Mouse (Mus musculus): ENCODE measurements around the gene Mslnl.
A peak's percentile ranks its signal among the peaks of the same experiment; 100 is the strongest.

Gene Mslnl

GRCm38 (mm10) chr17:25744311-25744710 is 8.5 kb downstream of the Mslnl start:
- DNase-seq (ENCODE audit: low read depth), result no peak

DNA sequence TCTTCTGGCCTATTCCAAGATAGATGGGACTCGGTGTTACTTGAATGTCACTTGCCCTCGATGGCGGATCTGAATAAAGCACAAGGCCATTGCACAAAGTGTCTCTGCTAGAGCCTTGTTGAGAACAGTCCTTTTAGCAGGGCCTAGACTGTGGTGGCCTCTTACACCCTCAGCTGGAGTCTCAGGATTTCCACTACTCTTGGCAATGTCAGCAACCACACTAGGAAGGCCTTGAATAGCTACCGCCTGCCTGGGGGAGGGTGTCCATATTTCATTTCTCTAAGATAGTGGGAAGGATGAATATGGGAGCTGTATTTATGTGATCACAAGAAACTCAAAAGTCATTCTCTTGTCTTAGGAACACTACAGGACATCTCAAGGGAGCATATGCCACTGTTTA is 12.4 kb downstream of the Mslnl start:
- DNase-seq (ENCODE audit: low read depth), result no peak

GRCm38 (mm10) chr17:25749314-25749713 is 13.5 kb downstream of the Mslnl start:
- DNase-seq (ENCODE audit: low read depth), result no peak

GRCm38 (mm10) chr17:25751446-25751845 is 15.6 kb downstream of the Mslnl start:
- DNase-seq (ENCODE audit: low read depth), result no peak

GRCm38 (mm10) chr17:25754241-25754640 is 18.4 kb downstream of the Mslnl start, which contains the start of gene Msln:
Gene Msln (minus strand): TSS chr17:25754378.
- no peak for DNase-seq (ENCODE audit: low read depth)

DNA sequence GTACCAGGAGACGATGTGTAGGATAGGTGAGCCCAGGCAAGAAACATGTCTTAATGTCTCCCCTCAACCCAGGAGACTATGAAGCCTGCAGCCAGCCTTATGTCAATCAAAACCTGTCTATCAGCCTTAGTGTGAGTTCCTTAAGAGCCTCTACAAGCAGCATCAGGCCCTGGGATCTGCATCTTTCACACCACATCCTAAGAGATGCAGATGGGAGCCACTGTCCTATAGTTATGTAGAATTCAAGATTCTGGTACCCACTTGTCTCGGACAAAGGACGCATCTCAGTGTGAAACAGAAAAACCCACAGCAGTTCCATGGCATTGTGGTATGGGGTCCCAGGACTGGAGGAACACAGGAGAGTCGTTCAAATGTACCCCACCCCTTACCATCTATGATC is 19.2 kb downstream of the Mslnl start:
- no peak for DNase-seq (ENCODE audit: low read depth)

DNA sequence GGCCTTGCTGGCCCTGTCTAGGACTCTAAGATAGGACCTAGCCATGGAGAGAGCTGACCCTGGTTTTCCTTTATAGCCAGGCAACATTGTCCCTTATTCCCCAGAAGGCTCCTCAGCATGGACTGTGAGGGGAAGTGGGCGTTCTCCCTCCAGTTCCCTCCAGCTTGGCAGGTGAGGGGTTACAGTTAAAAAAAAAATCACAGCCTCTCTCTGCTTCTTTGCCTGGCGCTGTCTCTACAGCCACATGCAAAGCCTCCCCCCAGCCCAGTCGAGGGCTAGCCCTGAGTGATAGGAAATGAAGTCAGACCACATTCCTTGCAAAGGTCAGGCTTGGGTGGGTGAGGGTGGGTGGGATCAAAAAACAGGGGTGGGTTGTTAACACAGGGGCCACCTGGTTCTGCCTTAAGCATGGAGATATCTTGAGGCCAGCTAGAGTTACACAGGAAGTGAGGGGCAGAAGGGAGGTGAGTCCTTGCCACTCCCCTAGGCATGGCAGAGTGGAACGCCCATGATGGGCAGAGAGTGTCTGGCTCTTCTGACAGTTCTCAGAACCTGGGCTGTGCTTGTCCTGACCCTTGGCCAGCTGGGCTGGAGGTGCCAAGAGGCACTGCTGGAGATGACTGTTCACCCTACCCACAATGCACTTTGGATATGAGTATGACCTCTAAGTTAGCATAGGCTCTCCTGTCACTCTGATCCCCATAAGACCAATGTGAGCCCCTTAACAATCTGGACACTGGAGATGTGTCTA is 20.0 kb downstream of the Mslnl start:
- no peak for DNase-seq (ENCODE audit: low read depth)

- DNase-seq (ENCODE audit: low read depth), result no peak
Observed at GRCm38 (mm10) chr17:25756378-25757242, 20.8 kb downstream of the Mslnl start.

DNA sequence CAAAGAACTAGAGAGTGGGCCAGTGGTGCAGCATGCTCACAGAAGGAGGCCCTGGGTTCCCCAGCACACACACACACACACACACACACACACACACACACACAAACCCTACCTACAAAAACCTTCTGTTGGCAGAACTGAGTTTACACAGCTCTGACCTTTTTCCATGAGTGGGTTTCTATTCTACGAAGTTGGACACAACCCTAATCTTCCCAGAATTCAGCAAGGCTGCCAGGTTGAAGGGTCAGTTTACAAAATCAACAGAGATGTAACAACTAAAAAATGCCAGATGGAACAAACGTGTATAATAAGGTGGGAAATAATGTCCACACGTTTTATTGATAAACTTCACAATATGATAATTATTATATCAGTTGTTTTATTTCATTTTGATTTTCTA is 21.8 kb downstream of the Mslnl start:
- DNase-seq (ENCODE audit: low read depth), result no peak

DNA sequence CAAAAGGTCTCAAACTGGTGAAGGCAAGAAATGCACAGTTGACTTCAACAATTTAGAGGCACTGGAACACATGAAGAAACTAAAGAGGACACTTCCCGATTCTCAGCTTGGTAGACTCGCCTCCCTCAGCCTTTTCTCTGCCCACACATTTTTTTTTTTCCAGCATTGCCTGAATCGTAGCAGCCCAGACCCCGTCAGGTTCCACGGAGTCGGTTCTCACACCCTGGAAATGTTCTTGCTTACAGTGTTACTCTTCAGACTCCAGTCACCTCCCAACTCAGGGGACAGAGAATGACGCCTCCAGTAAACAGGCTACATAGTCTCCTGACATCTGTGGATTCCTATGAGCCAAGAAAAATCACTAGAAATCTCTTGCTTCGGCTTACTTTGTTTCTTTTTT is 24.3 kb downstream of the Mslnl start:
- no peak for DNase-seq (ENCODE audit: low read depth)

- no peak for DNase-seq (ENCODE audit: low read depth)
Observed at GRCm38 (mm10) chr17:25761561-25761970, 25.7 kb downstream of the Mslnl start.

DNA sequence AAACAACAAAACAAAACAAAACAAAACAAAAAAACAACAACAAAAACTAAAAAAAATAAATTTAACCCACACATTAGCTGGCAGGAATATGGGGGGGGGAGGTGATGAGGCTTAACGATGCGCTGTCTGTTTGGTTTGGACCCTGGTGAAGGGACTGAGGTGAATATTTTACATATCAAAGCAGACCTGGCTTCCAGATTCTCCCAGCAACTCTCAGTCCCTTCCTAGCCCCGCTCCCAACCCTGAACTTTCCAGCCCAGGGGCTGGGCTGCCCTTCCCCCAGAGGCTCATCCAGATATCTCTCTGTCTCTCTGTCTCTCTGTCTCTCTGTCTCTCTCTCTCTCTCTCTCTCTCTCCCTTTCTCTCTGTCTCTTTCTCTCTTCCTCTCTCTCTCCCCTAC is 26.7 kb downstream of the Mslnl start:
- no peak for DNase-seq (ENCODE audit: low read depth)

GRCm38 (mm10) chr17:25765886-25766285 is 30.0 kb downstream of the Mslnl start:
- DNase-seq (ENCODE audit: low read depth), result no peak

GRCm38 (mm10) chr17:25769331-25769730 is 33.5 kb downstream of the Mslnl start:
- no peak for DNase-seq (ENCODE audit: low read depth)

DNA sequence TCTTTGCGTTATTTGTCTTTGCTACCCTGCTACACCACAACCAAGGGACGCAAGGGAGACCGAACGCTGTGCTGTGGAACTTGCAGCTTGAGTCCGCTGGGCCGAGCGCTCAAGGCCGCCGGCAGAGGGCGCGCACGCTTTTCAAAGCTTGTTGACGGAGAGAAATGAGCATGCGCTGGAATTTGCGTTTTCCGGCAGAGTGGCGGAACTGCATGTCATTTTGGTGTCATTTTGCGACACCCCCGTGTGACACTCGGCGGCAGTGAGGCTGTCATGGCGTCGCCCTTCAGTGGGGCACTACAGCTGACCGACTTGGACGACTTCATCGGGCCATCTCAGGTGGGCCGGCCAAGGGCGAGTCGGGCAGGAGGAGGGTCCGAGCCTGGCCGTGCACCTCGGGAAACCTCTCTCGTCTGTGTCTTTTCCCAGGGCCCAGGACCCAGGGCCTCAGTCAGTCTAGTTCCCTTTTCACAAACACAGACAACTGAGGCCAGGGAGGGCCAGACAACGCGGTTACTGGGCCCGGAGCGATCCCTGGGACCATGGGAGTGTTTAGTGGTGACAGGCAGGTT is 37.8 kb downstream of the Mslnl start, which contains the start of gene Narfl:
TSS of gene Narfl (plus strand) at position 228 of the 572 bp plus-strand sequence.
- DNase-seq (ENCODE audit: low read depth), result peak; percentile 99

- DNase-seq (ENCODE audit: low read depth), result no peak
Observed at GRCm38 (mm10) chr17:25775318-25776062, 39.6 kb downstream of the Mslnl start.

DNA sequence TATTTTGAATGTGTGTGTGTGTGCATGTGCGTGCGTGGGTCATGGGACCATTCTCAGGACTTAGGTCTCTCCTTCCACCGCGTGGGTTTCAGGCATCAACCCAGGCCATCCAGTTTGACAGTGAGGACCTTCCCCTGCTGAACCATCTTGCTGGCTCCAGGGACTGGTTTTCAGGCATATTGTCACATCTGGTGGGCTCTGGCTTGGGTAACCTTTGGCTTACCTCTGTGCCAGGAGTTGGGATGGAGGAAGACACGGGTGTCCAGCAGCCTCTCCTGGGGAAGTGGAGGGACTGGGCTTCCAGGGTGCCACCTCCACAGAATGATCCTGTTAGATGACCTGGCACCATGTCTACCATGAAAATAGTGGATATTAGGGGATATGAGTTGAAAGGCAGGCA is 42.1 kb downstream of the Mslnl start:
- DNase-seq (ENCODE audit: low read depth), result no peak

DNA sequence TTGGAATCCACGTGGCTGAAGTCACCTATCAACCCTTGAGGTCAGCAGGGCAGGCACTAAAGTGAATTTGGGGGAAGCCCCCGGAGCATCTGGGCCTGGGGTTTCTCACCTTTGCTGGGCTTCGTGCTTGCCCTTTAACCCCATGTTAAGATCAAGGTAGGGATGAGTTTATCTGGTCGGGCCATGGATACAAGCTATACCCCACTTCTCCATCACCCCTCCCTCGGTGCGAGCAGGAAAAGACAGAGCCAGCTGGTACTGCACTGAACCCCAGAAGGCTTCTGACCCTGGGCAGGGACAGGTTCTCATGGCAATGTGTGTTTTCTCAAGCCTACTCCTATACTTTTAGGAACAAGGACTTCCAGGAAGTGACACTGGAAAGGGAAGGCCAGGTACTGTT is 45.5 kb downstream of the Mslnl start:
- DNase-seq (ENCODE audit: low read depth), result no peak

GRCm38 (mm10) chr17:25783086-25783485 is 47.2 kb downstream of the Mslnl start:
- no peak for DNase-seq (ENCODE audit: low read depth)

GRCm38 (mm10) chr17:25783861-25784574 is 48.2 kb downstream of the Mslnl start:
- no peak for DNase-seq (ENCODE audit: low read depth)

- DNase-seq (ENCODE audit: low read depth), result peak; percentile 99
Observed at GRCm38 (mm10) chr17:25785281-25785745, 49.5 kb downstream of the Mslnl start, which contains the start of gene Haghl. Gene Haghl (minus strand): TSS chr17:25785673.
